Mouse (Mus musculus) kidney, adult 2 months (tissue): ENCODE measurements around the gene Sbpl. TPM values are rescaled to one million over a fixed set of nuclear protein-coding genes. Genes with fewer than 3 reads are reported as not detected.

Experiments used
- DNase-seq: peaks from one replicate; pipeline ENCODE4 v3.0.0; 2021
- H3K27ac ChIP-seq: fragments of 200-500 bp; 2 replicates; pipeline ENCODE4 v1.5.1; 2012; ENCODE audit warnings: low read depth, low read length, control low read depth, inconsistent platforms; ENCODE audit not compliant: insufficient read depth
- H3K27me3 ChIP-seq: fragments of 200-500 bp; replicated peaks from 2 replicates; pipeline ENCODE4 v1.6.1; 2012; ENCODE audit warnings: mild to moderate bottlenecking, moderate library complexity, low read length, inconsistent platforms; ENCODE audit not compliant: control insufficient read depth, insufficient read depth
- H3K36me3 ChIP-seq: fragments of 200-500 bp; 2 replicates; pipeline ENCODE4 v1.6.1; 2012; ENCODE audit warnings: mild to moderate bottlenecking, moderate library complexity, low read length, inconsistent platforms; ENCODE audit not compliant: control insufficient read depth, insufficient read depth
- H3K4me1 ChIP-seq: fragments of 200-500 bp; 2 replicates; pipeline ENCODE4 v1.6.1; 2011; ENCODE audit warnings: low read length; ENCODE audit not compliant: control insufficient read depth, insufficient read depth
- H3K4me3 ChIP-seq: fragments of 200-500 bp; 2 replicates; pipeline ENCODE4 v1.5.1; 2011; ENCODE audit warnings: mild to moderate bottlenecking, low read depth, low read length, control low read depth; ENCODE audit not compliant: insufficient read depth
- CTCF ChIP-seq: fragments of 200-500 bp; conservative IDR thresholded peaks from 2 replicates; pipeline ENCODE4 v1.5.1; 2011; ENCODE audit warnings: low read depth, mild to moderate bottlenecking, control low read depth, low read length, moderate library complexity, mixed read lengths; ENCODE audit not compliant: insufficient read depth, insufficient read length
- POLR2A ChIP-seq: fragments of 200-500 bp; IDR thresholded peaks from one replicate; pipeline ENCODE4 v1.6.1; 2011; ENCODE audit warnings: low read depth, low read length, control low read depth
- WGBS: fragments of 180-500 bp; shearing (Covaris S2); methylation state at CpG from one replicate; pipeline ENCODE4 v1.1.7; 2018; 5-methylcytosine and 5-hydroxymethylcytosine counted together
- polyA plus RNA-seq: library from polyadenylated mRNA; depleted of rRNA; stranded (reverse); fragments of >200 nt; gene quantifications from 2 replicates; pipeline ENCODE4 v1.2.3, GENCODE M21; 2012; rRNA removed

Gene Sbpl
- polyA plus RNA-seq = not detected in 2 replicates

- no peaks in the 10 kb centered on the region for H3K27me3 ChIP-seq
- WGBS = 81% methylated on average over 5 of the region's 5 CpGs
- TF ChIP-seq POLR2A (no peak), CTCF (no peak)
- H3K4me1 ChIP-seq = no peaks in the 10 kb centered on the region
- no peak within 1 kb of the TSS for H3K4me3 ChIP-seq
- no peak for DNase-seq
- H3K27ac ChIP-seq = no peak within 1 kb of the TSS
- no peaks in the 10 kb centered on the region for H3K36me3 ChIP-seq
These were observed at the start of gene Sbpl for GRCm38 (mm10) chr17:23955174-23955573. Sbpl (minus strand) TSS chr17:23955274.

GRCm38 (mm10) chr17:24004071-24004665 lies 49.1 kb upstream of the Sbpl start:
- no peak overlapping the region for H3K27ac ChIP-seq
- WGBS = 91% methylated on average over 14 of the region's 14 CpGs
- no peaks in the 10 kb centered on the region for H3K4me1 ChIP-seq
- H3K4me3 ChIP-seq = no peak overlapping the region
- no peaks in the 10 kb centered on the region for H3K36me3 ChIP-seq
- H3K27me3 ChIP-seq = no peaks in the 10 kb centered on the region
- TF ChIP-seq CTCF = no peak
- no peak for TF ChIP-seq POLR2A
- no peak for DNase-seq

GRCm38 (mm10) chr17:24000404-24000803 lies 45.3 kb upstream of the Sbpl start:
- Histone ChIP-seq H3K36me3 (no peaks in the 10 kb centered on the region), H3K27ac (no peak overlapping the region), H3K4me1 (no peaks in the 10 kb centered on the region), H3K27me3 (no peaks in the 10 kb centered on the region), H3K4me3 (no peak overlapping the region)
- no peak for TF ChIP-seq POLR2A
- TF ChIP-seq CTCF = no peak
- WGBS = 35% methylated on average over 5 of the region's 5 CpGs
- DNase-seq = no peak

- no peak for TF ChIP-seq CTCF
- TF ChIP-seq POLR2A = no peak
- H3K27ac ChIP-seq = no peak overlapping the region
- WGBS = 52% methylated on average over 6 of the region's 6 CpGs
These were observed 43.3 kb upstream of the Sbpl start for GRCm38 (mm10) chr17:23998383-23998782.

GRCm38 (mm10) chr17:23997901-23998300 lies 42.8 kb upstream of the Sbpl start, which contains the start of gene Prss22:
Prss22 (minus strand) TSS chr17:23998100.
- no peaks in the 10 kb centered on the region for H3K36me3 ChIP-seq
- peaks cover 3% of the 10 kb centered on the region; the same call in 1 of the 2 replicates for H3K4me1 ChIP-seq
- no peak within 1 kb of the TSS for H3K27ac ChIP-seq
- DNase-seq = no peak
- H3K27me3 ChIP-seq = no peaks in the 10 kb centered on the region
- TF ChIP-seq CTCF (no peak), POLR2A (no peak)
- WGBS = 45% methylated on average over 2 of the region's 2 CpGs
- no peak within 1 kb of the TSS for H3K4me3 ChIP-seq

More at GRCm38 (mm10) chr17:23998383-23998782, 43.3 kb upstream of the Sbpl start:
- Histone ChIP-seq H3K27me3 (no peaks in the 10 kb centered on the region), H3K4me3 (no peak overlapping the region), H3K4me1 (no peaks in the 10 kb centered on the region), H3K36me3 (no peaks in the 10 kb centered on the region)
- DNase-seq = no peak

- DNase-seq = no peak
- H3K36me3 ChIP-seq = no peaks in the 10 kb centered on the region
- H3K4me1 ChIP-seq = peaks cover 9% of the 10 kb centered on the region
- no peaks in the 10 kb centered on the region for H3K27me3 ChIP-seq
- TF ChIP-seq POLR2A (no peak), CTCF (no peak)
- 50% methylated on average over 1 of the region's 1 CpGs for WGBS
- H3K27ac ChIP-seq = no peak overlapping the region
- no peak overlapping the region for H3K4me3 ChIP-seq
These were observed 40.3 kb upstream of the Sbpl start for GRCm38 (mm10) chr17:23995421-23995820.

GRCm38 (mm10) chr17:23994667-23995066 lies 39.6 kb upstream of the Sbpl start:
- no peaks in the 10 kb centered on the region for H3K27me3 ChIP-seq
- peaks cover 9% of the 10 kb centered on the region for H3K4me1 ChIP-seq
- H3K4me3 ChIP-seq = no peak overlapping the region
- H3K36me3 ChIP-seq = no peaks in the 10 kb centered on the region
- no peak for DNase-seq
- H3K27ac ChIP-seq = no peak overlapping the region
- WGBS = 83% methylated on average over 7 of the region's 7 CpGs
- TF ChIP-seq CTCF (no peak), POLR2A (no peak)
